Mouse (Mus musculus): ENCODE data around the gene Gse1. TPM values are rescaled to one million over a fixed set of nuclear protein-coding genes. Genes with fewer than 3 reads are reported as not detected.
"Not testable (repeated sequence)": the region's sequence is repeated elsewhere in the genome, so short reads cannot be mapped to it uniquely, and the experiment has no call there.

Gene Gse1
- total RNA-seq, 2 experiments from 2014 or later, result 23.9 to 24.1 TPM

- DNase-seq (ENCODE audit: low spot score in 2 of 2), result peak; percentile 79 to 81
Measured at GRCm38 (mm10) chr8:120319449-120319848, 91.2 kb downstream of the Gse1 start.

GRCm38 (mm10) chr8:120320146-120320545, 91.9 kb downstream of the Gse1 start:
- no peak for DNase-seq (ENCODE audit: low spot score in 2 of 2)

GRCm38 (mm10) chr8:120321724-120322123, 93.5 kb downstream of the Gse1 start:
- no peak for DNase-seq (ENCODE audit: low spot score in 2 of 2)

GRCm38 (mm10) chr8:120322956-120323448, 94.7 kb downstream of the Gse1 start:
- no peak for DNase-seq (ENCODE audit: low spot score in 2 of 2)

- no peak for DNase-seq (ENCODE audit: low spot score in 2 of 2)
Measured at GRCm38 (mm10) chr8:120324555-120324954, 96.3 kb downstream of the Gse1 start.

GRCm38 (mm10) chr8:120325172-120325767, 97.0 kb downstream of the Gse1 start:
- DNase-seq (ENCODE audit: low spot score in 2 of 2), result no peak

GRCm38 (mm10) chr8:120327131-120327554, 98.9 kb downstream of the Gse1 start:
- DNase-seq (ENCODE audit: low spot score in 2 of 2), result no peak

- no peak for DNase-seq (ENCODE audit: low spot score in 2 of 2)
Measured at GRCm38 (mm10) chr8:120328361-120329022, 100.2 kb downstream of the Gse1 start.

- no peak for DNase-seq (ENCODE audit: low spot score in 2 of 2)
Measured at GRCm38 (mm10) chr8:120329030-120329748, 100.9 kb downstream of the Gse1 start.

- no peak for DNase-seq (ENCODE audit: low spot score in 2 of 2)
Measured at GRCm38 (mm10) chr8:120331027-120331426, 102.8 kb downstream of the Gse1 start.

GRCm38 (mm10) chr8:120332379-120333229, 104.3 kb downstream of the Gse1 start:
- no peak for DNase-seq (ENCODE audit: low spot score in 2 of 2)

GRCm38 (mm10) chr8:120333681-120334080, 105.4 kb downstream of the Gse1 start:
- DNase-seq (ENCODE audit: low spot score in 2 of 2), result no peak

- not testable (repeated sequence) for DNase-seq (ENCODE audit: low spot score in 2 of 2)
Measured at GRCm38 (mm10) chr8:120334261-120334660, 106.0 kb downstream of the Gse1 start.

- no peak for DNase-seq (ENCODE audit: low spot score in 2 of 2)
Measured at GRCm38 (mm10) chr8:120334878-120335261, 106.6 kb downstream of the Gse1 start.

GRCm38 (mm10) chr8:120335262-120336086, 107.2 kb downstream of the Gse1 start:
- DNase-seq (ENCODE audit: low spot score in 2 of 2), result no peak

GRCm38 (mm10) chr8:120336087-120336380, 107.8 kb downstream of the Gse1 start:
- no peak for DNase-seq (ENCODE audit: low spot score in 2 of 2)

- DNase-seq (ENCODE audit: low spot score in 2 of 2), result no peak
Measured at GRCm38 (mm10) chr8:120336909-120337555, 108.8 kb downstream of the Gse1 start.

GRCm38 (mm10) chr8:120337627-120338026, 109.4 kb downstream of the Gse1 start:
- no peak for DNase-seq (ENCODE audit: low spot score in 2 of 2)

- no peak for DNase-seq (ENCODE audit: low spot score in 2 of 2)
Measured at GRCm38 (mm10) chr8:120338678-120339077, 110.4 kb downstream of the Gse1 start.

- peak; percentile 44 to 58 for DNase-seq (ENCODE audit: low spot score in 2 of 2)
Measured at GRCm38 (mm10) chr8:120339743-120340142, 111.5 kb downstream of the Gse1 start.
